Mouse (Mus musculus): ENCODE measurements around the gene Barx2. TPM values are rescaled to one million over a fixed set of nuclear protein-coding genes. Genes with fewer than 3 reads are reported as not detected.

The Barx2 gene
- polyA plus RNA-seq, 1 experiment from 2014 or later, result 0.39 TPM

GRCm38 (mm10) chr9:31838047-31838446 is 75.2 kb downstream of the Barx2 start:
- no peak overlapping the region for H3K9ac ChIP-seq (replicated peaks; ENCODE audit: low read depth)
- DNase-seq (ENCODE audit: low spot score) (no peak), ATAC-seq (no peak)
- no peaks in the 10 kb centered on the region for H3K4me1 ChIP-seq (ENCODE audit: insufficient read depth, low read depth, low read length)
- no peak overlapping the region for H3K4me3 ChIP-seq (ENCODE audit: low read depth, low read length)
- 65% methylated on average over 6 of the region's 6 CpGs for WGBS
- H3K27me3 ChIP-seq (replicated peaks; ENCODE audit: insufficient read depth, low read length), result no peaks in the 10 kb centered on the region
- H3K9me3 ChIP-seq (ENCODE audit: low read length), result no peaks in the 10 kb centered on the region
- no peaks in the 10 kb centered on the region for H3K36me3 ChIP-seq (ENCODE audit: insufficient read depth, low read length)
- no peak for TF ChIP-seq CTCF (IDR thresholded peaks at IDR 0.05)
- TF ChIP-seq EP300 (IDR thresholded peaks at IDR 0.05), result no peak
- H3K27ac ChIP-seq (ENCODE audit: low read length), result no peak overlapping the region
- H3K4me2 ChIP-seq (replicated peaks; ENCODE audit: low read depth, low read length), result no peak overlapping the region

- WGBS, result 70% methylated on average over 2 of the region's 2 CpGs
- TF ChIP-seq CTCF (IDR thresholded peaks at IDR 0.05) (peak; percentile 44), EP300 (IDR thresholded peaks at IDR 0.05) (no peak)
- no peak for DNase-seq (ENCODE audit: low spot score)
These were observed 104.5 kb downstream of the Barx2 start for GRCm38 (mm10) chr9:31808753-31809152.

GRCm38 (mm10) chr9:31802641-31803040 is 110.6 kb downstream of the Barx2 start:
- Histone ChIP-seq H3K9me3 (ENCODE audit: low read length) (no peaks in the 10 kb centered on the region), H3K27ac (ENCODE audit: low read length) (no peak overlapping the region), H3K4me1 (ENCODE audit: insufficient read depth, low read depth, low read length) (no peaks in the 10 kb centered on the region), H3K9ac (replicated peaks; ENCODE audit: low read depth) (no peak overlapping the region), H3K4me2 (replicated peaks; ENCODE audit: low read depth, low read length) (no peak overlapping the region), H3K36me3 (ENCODE audit: insufficient read depth, low read length) (no peaks in the 10 kb centered on the region), H3K27me3 (replicated peaks; ENCODE audit: insufficient read depth, low read length) (no peaks in the 10 kb centered on the region), H3K4me3 (ENCODE audit: low read depth, low read length) (no peak overlapping the region)
- TF ChIP-seq EP300 (IDR thresholded peaks at IDR 0.05) (no peak), CTCF (IDR thresholded peaks at IDR 0.05) (no peak)
- ATAC-seq, result no peak
- DNase-seq (ENCODE audit: low spot score), result no peak
- WGBS, result 96% methylated on average over 1 of the region's 1 CpGs

More at GRCm38 (mm10) chr9:31808753-31809152, 104.5 kb downstream of the Barx2 start:
- Histone ChIP-seq H3K4me1 (ENCODE audit: insufficient read depth, low read depth, low read length) (no peaks in the 10 kb centered on the region), H3K9me3 (ENCODE audit: low read length) (no peaks in the 10 kb centered on the region), H3K9ac (replicated peaks; ENCODE audit: low read depth) (no peak overlapping the region), H3K27me3 (replicated peaks; ENCODE audit: insufficient read depth, low read length) (no peaks in the 10 kb centered on the region), H3K27ac (ENCODE audit: low read length) (no peak overlapping the region), H3K4me2 (replicated peaks; ENCODE audit: low read depth, low read length) (no peak overlapping the region), H3K36me3 (ENCODE audit: insufficient read depth, low read length) (no peaks in the 10 kb centered on the region), H3K4me3 (ENCODE audit: low read depth, low read length) (no peak overlapping the region)
- no peak for ATAC-seq

Other genes with a start within 250 kb of the Barx2 start
- gene Arhgap32, start 202.7 kb upstream of the Barx2 start, polyA plus RNA-seq (2015; fragmentation: Nextera tagmentation; extraction: Ambion mirVana), result 2.8 and 3.3 TPM in 2 replicates